Comparison of ENCODE assay signal across 9 mouse cellular contexts in the genomic region with DNA sequence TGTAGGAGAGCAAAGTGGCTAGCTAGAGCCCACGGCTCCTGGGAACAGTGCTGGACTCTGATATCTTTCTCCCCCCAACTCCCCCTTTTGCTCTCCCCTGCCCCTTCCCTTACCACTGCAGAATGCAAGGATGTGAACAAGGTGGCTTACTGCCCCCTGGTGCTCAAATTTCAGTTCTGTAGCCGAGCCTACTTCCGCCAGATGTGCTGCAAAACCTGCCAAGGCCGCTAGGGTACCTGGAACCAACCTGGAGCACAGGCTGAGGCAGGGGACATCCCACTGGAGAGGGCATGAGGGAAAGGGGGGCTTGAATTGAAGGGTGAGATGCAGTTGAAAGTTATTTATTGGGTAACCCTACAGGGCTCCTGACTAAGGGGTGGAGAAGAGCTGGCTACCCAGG. TPM values are rescaled to one million over a fixed set of nuclear protein-coding genes. Genes with fewer than 3 reads are reported as not detected.
DNase-seq lines count a peak whose midpoint lies in the region; ATAC-seq and TF ChIP-seq lines count a peak whose summit lies in the region.
"Had no signal": no experiment of that assay in that cellular context is flagged by ENCODE, and none has a peak within 500 bp of the region (broad histone marks: within the 10 kb centered on the region; RNA-seq: fewer than 3 reads in every experiment).

No protein-coding gene starts in this region.

- H3K4me2 ChIP-seq in hindbrain, embryonic 15.5 days, result no peak overlapping the region
- H3K4me2 ChIP-seq: limb, embryonic 12.5 days had no signal

- WGBS in hindbrain, embryonic 15.5 days, result 46% methylated on average over 4 of the region's 4 CpGs
- 81% methylated on average over 4 of the region's 4 CpGs for WGBS in thymus, adult 2 months

- peak; percentile 76; the same call in 1 of the 2 replicates for TF ChIP-seq CTCF in thymus, adult 2 months (IDR thresholded peaks at IDR 0.05; ENCODE audit: borderline replicate concordance, control insufficient read depth, extremely low read depth, insufficient read depth, low read length, poor library complexity)

- H3K4me3 ChIP-seq in hindbrain, embryonic 15.5 days, result no peak overlapping the region
- H3K4me3 ChIP-seq in thymus, adult 2 months (ENCODE audit: control insufficient read depth, insufficient read depth, low read length), result no peak overlapping the region
- H3K4me3 ChIP-seq: limb, embryonic 12.5 days had no signal

- intact Hi-C loops in heart, postnatal 14 days (cut with DNase I), result no loop called here

- H3K27ac ChIP-seq in hindbrain, embryonic 15.5 days (replicated peaks), result no peak overlapping the region
- no peak overlapping the region for H3K27ac ChIP-seq in thymus, adult 2 months (ENCODE audit: control insufficient read depth, insufficient read depth, low read length)
- H3K27ac ChIP-seq: limb, embryonic 12.5 days had no signal

- peaks cover 25% of the 10 kb centered on the region for H3K36me3 ChIP-seq in hindbrain, embryonic 15.5 days
- no peaks in the 10 kb centered on the region for H3K36me3 ChIP-seq in thymus, adult 2 months (ENCODE audit: control insufficient read depth, insufficient read depth, low read length)

- no peaks in the 10 kb centered on the region for H3K27me3 ChIP-seq in hindbrain, embryonic 15.5 days
- no peaks in the 10 kb centered on the region for H3K27me3 ChIP-seq in thymus, adult 2 months (ENCODE audit: control insufficient read depth, insufficient read depth, low read length)

- ATAC-seq in hindbrain, embryonic 15.5 days (ENCODE audit: low FRiP score, low read depth), result 0 out of 2 replicates have a peak, but pooled peaks have one; percentile 16

- H3K9me3 ChIP-seq in hindbrain, embryonic 15.5 days, result no peaks in the 10 kb centered on the region
- H3K9me3 ChIP-seq: limb, embryonic 12.5 days had no signal

- TF ChIP-seq POLR2A in thymus, adult 2 months (IDR thresholded peaks at IDR 0.05; ENCODE audit: control insufficient read depth, extremely low read depth, insufficient read depth, low read length, poor library complexity), result no peak

- H3K9ac ChIP-seq in hindbrain, embryonic 15.5 days, result no peak overlapping the region
- H3K9ac ChIP-seq: limb, embryonic 12.5 days had no signal

- H3K4me1 ChIP-seq in hindbrain, embryonic 15.5 days (replicated peaks), result no peaks in the 10 kb centered on the region
- peaks cover 14% of the 10 kb centered on the region for H3K4me1 ChIP-seq in thymus, adult 2 months (replicated peaks; ENCODE audit: control insufficient read depth, insufficient read depth, low read length)
- H3K4me1 ChIP-seq: limb, embryonic 12.5 days had no signal

- peak; percentile 25 to 54 for DNase-seq in heart, postnatal 14 days
- no peak for DNase-seq in heart, adult 8-10 months (ENCODE audit: low spot score)
- DNase-seq in CD4-positive helper T cell, adult 2 months (ENCODE audit: low read depth, low spot score), result peak; percentile 65
- peak; percentile 55 for DNase-seq in WW6 (ENCODE audit: low read depth, low spot score)
- peak; percentile 74 for DNase-seq in lung, postnatal 10 days
- DNase-seq in thymus, adult 2 months, result peak; percentile 53
- DNase-seq in left cerebral cortex, adult 8-10 months (ENCODE audit: low spot score in 2 of 2), result no peak

RNA-seq across cellular contexts. Expression of a gene that starts 2.5 kb away (rescaled TPM):
- total RNA-seq in heart, postnatal 14 days (2021), result 1 to 10 TPM; 2.1 to 3.1 TPM
- 1 to 10 TPM; 1.2 to 2.7 (median 1.4) TPM for total RNA-seq in heart, adult 8-10 months (2022)
- polyA plus RNA-seq in hindbrain, embryonic 15.5 days (2015; fragmentation: Nextera tagmentation; extraction: Ambion mirVana), result 1.6 and 2.3 TPM in 2 replicates
- polyA plus RNA-seq in thymus, adult 2 months (2012; rRNA removed), result 12.4 and 14.9 TPM in 2 replicates
- total RNA-seq in left cerebral cortex, adult 8-10 months (2022), result 1 to 10 TPM; 1.7 to 6.7 (median 3.8) TPM

RNA-seq across cellular contexts. Expression of a gene that starts 29.0 kb away (rescaled TPM):
- 10 to 100 TPM; 31.7 to 38.4 TPM for total RNA-seq in heart, postnatal 14 days (2021)
- total RNA-seq in heart, adult 8-10 months (2022), result 10 to 100 TPM; 10.9 to 14.0 (median 11.9) TPM
- polyA plus RNA-seq in hindbrain, embryonic 15.5 days (2015; fragmentation: Nextera tagmentation; extraction: Ambion mirVana), result 60.6 and 60.7 TPM in 2 replicates
- 116 and 130 TPM in 2 replicates for polyA plus RNA-seq in thymus, adult 2 months (2012; rRNA removed)
- 10 to 100 TPM; 21.2 to 29.5 (median 26.3) TPM for total RNA-seq in left cerebral cortex, adult 8-10 months (2022)

Comparison
In these comparisons a context has a peak if more than half of its experiments do, and no peak if none do; other contexts are left out.
1. DNase-seq: peak in heart, postnatal 14 days (2 of 2), CD4-positive helper T cell, adult 2 months (single experiment), WW6 (single experiment), lung, postnatal 10 days (single experiment) and thymus, adult 2 months (single experiment); none in heart, adult 8-10 months (single experiment) and left cerebral cortex, adult 8-10 months (0 of 2).